Mouse (Mus musculus): ENCODE results near the gene Tnfrsf11a. TPM values are rescaled to one million over a fixed set of nuclear protein-coding genes. Genes with fewer than 3 reads are reported as not detected.

The Tnfrsf11a gene
- polyA plus RNA-seq (2017; shearing (Covaris generic)), result 0.36 TPM

GRCm38 (mm10) chr1:105780457-105781364 lies at the start of gene Tnfrsf11a:
Gene Tnfrsf11a (plus strand): TSS chr1:105780718.

Other genes starting within 250 kb of the Tnfrsf11a start
- 25.1 TPM for gene Pign, start 117.0 kb upstream of the Tnfrsf11a start, polyA plus RNA-seq (2017; shearing (Covaris generic))
- 53.8 TPM for gene Relch, start 116.9 kb upstream of the Tnfrsf11a start, polyA plus RNA-seq (2017; shearing (Covaris generic))
- gene Zcchc2, start 209.7 kb downstream of the Tnfrsf11a start, polyA plus RNA-seq (2017; shearing (Covaris generic)), result 24.5 TPM

Data from CD4-positive, CD25-positive, alpha-beta regulatory T cell (primary cell).